Mouse (Mus musculus) liver, adult 2 months (tissue): Measurements from ENCODE around the gene Hrh2. TPM values are rescaled to one million over a fixed set of nuclear protein-coding genes. Genes with fewer than 3 reads are reported as not detected.

Experiments used
- DNase-seq: peaks from one replicate; pipeline ENCODE4 v3.0.0-alpha.2; 2011; ENCODE audit warnings: low read depth, low spot score; ENCODE audit errors: extremely low read depth
- H3K27ac ChIP-seq: fragments of 200-500 bp; replicated peaks from 2 replicates; pipeline ENCODE4 v1.5.1; 2012; ENCODE audit warnings: low read depth, mild to moderate bottlenecking, control low read depth, inconsistent platforms, low read length; ENCODE audit not compliant: insufficient read depth
- H3K27me3 ChIP-seq: fragments of 200-500 bp; 2 replicates; pipeline ENCODE4 v1.6.1; 2012; ENCODE audit warnings: mild to moderate bottlenecking, moderate library complexity, low read length, inconsistent platforms; ENCODE audit not compliant: control insufficient read depth, insufficient read depth
- H3K36me3 ChIP-seq: fragments of 200-500 bp; 2 replicates; pipeline ENCODE4 v1.6.1; 2012; ENCODE audit warnings: low read length, inconsistent platforms; ENCODE audit not compliant: control insufficient read depth, insufficient read depth
- H3K4me1 ChIP-seq: fragments of 200-500 bp; 2 replicates; pipeline ENCODE4 v1.6.1; 2011; ENCODE audit warnings: low read length; ENCODE audit not compliant: control insufficient read depth, insufficient read depth
- H3K4me3 ChIP-seq: fragments of 200-500 bp; 2 replicates; pipeline ENCODE4 v1.5.1; 2011; ENCODE audit warnings: low read depth, mild to moderate bottlenecking, control low read depth, low read length, moderate library complexity; ENCODE audit not compliant: insufficient read depth
- H3K79me2 ChIP-seq: fragments of 200-500 bp; 2 replicates; pipeline ENCODE4 v1.6.1; 2012; ENCODE audit warnings: inconsistent platforms, mild to moderate bottlenecking, low read length, moderate library complexity; ENCODE audit not compliant: control insufficient read depth, insufficient read depth
- H3K9ac ChIP-seq: fragments of 200-500 bp; 2 replicates; pipeline ENCODE4 v1.6.1; 2012; ENCODE audit warnings: low read depth, mild to moderate bottlenecking, control low read depth, inconsistent platforms, low read length
- CTCF ChIP-seq: fragments of 200-500 bp; IDR thresholded peaks from 2 replicates; pipeline ENCODE4 v1.5.1; 2011; ENCODE audit warnings: low read depth, low read length, control low read depth
- POLR2A ChIP-seq: fragments of 200-500 bp; IDR thresholded peaks from 2 replicates; pipeline ENCODE4 v1.6.1; 2011; ENCODE audit warnings: low read length, control low read depth; ENCODE audit not compliant: insufficient read depth; ENCODE audit errors: extremely low read depth
- WGBS: fragments of 180-500 bp; shearing (Covaris S2); methylation state at CpG from one replicate; pipeline ENCODE4 v1.1.7; 2018; 5-methylcytosine and 5-hydroxymethylcytosine counted together
- polyA plus RNA-seq: library from polyadenylated mRNA; depleted of rRNA; stranded (reverse); fragments of >200 nt; gene quantifications from 2 replicates; pipeline ENCODE4 v1.2.3, GENCODE M21; 2012
- total RNA-seq: library from RNA; depleted of rRNA; stranded (reverse); fragments of >200 nt; gene quantifications from 2 replicates; pipeline ENCODE4 v1.2.3, GENCODE M21; 2014

The Hrh2 gene
- total and polyA plus RNA-seq, 2 experiments: 0.09 to 0.24 TPM

- no peak overlapping the region for H3K9ac ChIP-seq
- H3K4me1 ChIP-seq: no peaks in the 10 kb centered on the region
- H3K79me2 ChIP-seq: no peaks in the 10 kb centered on the region
- no peak for TF ChIP-seq POLR2A
- TF ChIP-seq CTCF: no peak
- H3K27ac ChIP-seq: no peak overlapping the region
- no peak for DNase-seq
- 65% methylated on average over 5 of the region's 5 CpGs for WGBS
- H3K36me3 ChIP-seq: no peaks in the 10 kb centered on the region
- no peak overlapping the region for H3K4me3 ChIP-seq
- H3K27me3 ChIP-seq: no peaks in the 10 kb centered on the region; the same call in 1 of the 2 replicates
Observed at GRCm38 (mm10) chr13:54212516-54212915, 20.6 kb downstream of the Hrh2 start.

DNA sequence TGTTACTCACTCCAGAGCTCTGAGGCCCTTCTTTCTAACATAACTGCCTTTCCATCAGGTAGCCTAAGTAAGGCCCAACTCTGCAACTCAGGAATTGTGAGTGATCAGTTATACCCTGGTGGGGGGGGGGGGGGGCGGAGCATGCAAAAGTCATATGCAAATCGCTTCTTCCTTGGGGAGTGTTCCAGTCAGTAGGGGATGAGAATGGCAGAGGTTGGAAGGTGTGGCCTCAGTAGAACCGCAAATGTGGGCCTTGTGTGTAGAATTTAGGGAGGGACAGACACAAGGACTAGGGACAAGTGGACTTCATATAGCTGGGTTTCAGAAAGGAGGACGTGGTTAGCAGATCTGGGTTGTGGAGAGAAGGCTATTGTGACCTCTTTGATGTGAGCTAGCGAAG lies 23.3 kb downstream of the Hrh2 start:
- Histone ChIP-seq H3K9ac (no peak overlapping the region), H3K4me3 (no peak overlapping the region), H3K4me1 (no peaks in the 10 kb centered on the region), H3K27ac (no peak overlapping the region), H3K27me3 (no peaks in the 10 kb centered on the region; the same call in 1 of the 2 replicates), H3K79me2 (no peaks in the 10 kb centered on the region), H3K36me3 (no peaks in the 10 kb centered on the region)
- TF ChIP-seq CTCF: no peak
- no peak for TF ChIP-seq POLR2A
- WGBS: 67% methylated on average over 5 of the region's 5 CpGs
- DNase-seq: no peak

- DNase-seq: peak; percentile 13
- no peaks in the 10 kb centered on the region; the same call in 1 of the 2 replicates for H3K27me3 ChIP-seq
- no peak overlapping the region for H3K27ac ChIP-seq
- no peaks in the 10 kb centered on the region for H3K36me3 ChIP-seq
- H3K9ac ChIP-seq: no peak overlapping the region
- H3K4me3 ChIP-seq: no peak overlapping the region
- 51% methylated on average over 7 of the region's 7 CpGs for WGBS
- no peaks in the 10 kb centered on the region for H3K4me1 ChIP-seq
- no peaks in the 10 kb centered on the region for H3K79me2 ChIP-seq
- TF ChIP-seq POLR2A (no peak), CTCF (no peak)
Observed at GRCm38 (mm10) chr13:54215777-54216316, 23.9 kb downstream of the Hrh2 start.

- H3K27ac ChIP-seq: no peak overlapping the region
Observed at GRCm38 (mm10) chr13:54218341-54218740, 26.4 kb downstream of the Hrh2 start.

DNA sequence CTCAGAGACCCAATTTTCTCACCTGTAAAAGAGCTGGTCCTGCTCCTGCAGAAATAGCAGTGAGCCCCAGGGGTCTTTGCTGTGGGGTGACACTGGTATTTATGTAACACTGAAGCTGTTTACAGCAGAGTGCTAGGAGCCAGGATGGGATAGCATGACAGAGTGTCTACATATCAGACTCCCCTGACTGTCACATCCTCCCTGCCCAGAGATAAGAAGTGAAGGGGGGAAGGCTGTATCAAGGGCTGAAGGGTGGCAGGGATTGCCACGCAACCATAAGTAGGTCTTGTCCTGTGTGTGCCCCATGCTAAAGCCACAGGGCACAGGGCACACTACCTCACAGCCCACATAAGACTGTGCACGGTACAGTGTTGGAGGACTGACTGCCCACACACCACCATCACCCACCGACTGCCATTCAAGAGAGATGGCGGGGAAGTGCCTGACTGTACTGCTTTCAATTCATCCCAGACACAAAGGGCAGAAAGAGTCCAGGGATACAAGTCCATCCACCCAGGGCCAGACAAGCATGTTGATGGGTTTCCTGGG lies 29.8 kb downstream of the Hrh2 start:
- WGBS: 76% methylated on average over 4 of the region's 4 CpGs
- no peak for DNase-seq
- Histone ChIP-seq H3K27me3 (no peaks in the 10 kb centered on the region), H3K36me3 (no peaks in the 10 kb centered on the region), H3K79me2 (no peaks in the 10 kb centered on the region), H3K4me3 (no peak overlapping the region), H3K9ac (no peak overlapping the region), H3K4me1 (no peaks in the 10 kb centered on the region), H3K27ac (no peak overlapping the region)
- TF ChIP-seq CTCF: no peak
- no peak for TF ChIP-seq POLR2A

More at GRCm38 (mm10) chr13:54218341-54218740, 26.4 kb downstream of the Hrh2 start:
- no peaks in the 10 kb centered on the region for H3K27me3 ChIP-seq
- H3K36me3 ChIP-seq: no peaks in the 10 kb centered on the region
- H3K4me1 ChIP-seq: no peaks in the 10 kb centered on the region
- TF ChIP-seq POLR2A (no peak), CTCF (no peak)
- DNase-seq: peak; percentile 18
- no peak overlapping the region for H3K4me3 ChIP-seq
- H3K9ac ChIP-seq: no peak overlapping the region
- no peaks in the 10 kb centered on the region for H3K79me2 ChIP-seq
- WGBS: 40% methylated on average over 1 of the region's 1 CpGs

DNA sequence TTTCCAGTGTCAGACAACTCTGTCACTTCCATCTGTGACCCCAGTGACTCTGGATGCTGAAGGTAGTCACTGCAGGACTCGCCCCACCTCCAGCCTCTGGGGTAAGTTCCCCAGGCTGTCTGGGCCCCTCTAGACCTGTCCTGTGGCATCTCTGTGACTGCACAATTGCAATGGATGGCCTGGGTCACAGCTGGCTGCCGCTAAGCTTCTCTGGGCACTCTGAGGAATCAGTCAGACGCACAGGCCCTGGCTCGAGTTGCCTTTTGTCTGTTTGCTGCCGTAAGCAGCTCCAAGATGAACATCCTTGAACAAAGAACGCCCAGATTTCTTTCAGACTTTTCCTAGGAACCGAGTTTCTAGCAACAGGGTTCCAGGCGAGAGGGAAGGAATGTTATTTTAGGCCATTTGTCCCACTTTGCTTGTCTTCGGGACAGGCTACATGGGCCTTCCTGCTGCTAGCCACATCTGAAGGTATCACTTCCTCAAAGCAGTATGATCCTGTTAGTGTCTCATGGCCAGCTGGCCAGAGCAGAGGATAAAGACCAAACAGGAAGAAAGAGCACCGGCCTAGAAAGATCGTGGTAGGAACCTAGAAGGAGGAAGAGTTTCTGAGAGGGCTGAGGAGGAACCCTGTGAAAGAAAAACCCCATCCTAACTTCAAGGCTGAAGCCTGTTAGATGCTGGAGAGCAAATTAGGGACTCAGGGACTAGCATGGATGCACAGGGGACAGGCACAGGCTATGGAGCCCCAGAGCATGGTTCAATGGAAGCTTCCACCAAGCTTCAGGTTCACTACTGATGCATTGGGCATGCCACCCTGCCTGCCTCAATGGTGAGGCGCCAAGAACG lies 31.2 kb downstream of the Hrh2 start:
- Histone ChIP-seq H3K4me1 (no peaks in the 10 kb centered on the region), H3K9ac (no peak overlapping the region), H3K27ac (no peak overlapping the region), H3K79me2 (no peaks in the 10 kb centered on the region), H3K4me3 (no peak overlapping the region), H3K27me3 (no peaks in the 10 kb centered on the region), H3K36me3 (no peaks in the 10 kb centered on the region)
- WGBS: 70% methylated on average over 13 of the region's 13 CpGs
- peak; percentile 26 for DNase-seq
- TF ChIP-seq CTCF: no peak
- no peak for TF ChIP-seq POLR2A
